Mouse (Mus musculus) megakaryocyte, embryonic 14.5 days (primary cell): ENCODE results near the gene Plagl1.

Experiments
- FLI1 ChIP-seq: IDR thresholded peaks from 2 replicates; pipeline ENCODE4 v1.6.1; 2012; ENCODE audit warnings: low read length, inconsistent platforms, mixed read lengths
- GATA1 ChIP-seq: IDR thresholded peaks from 3 replicates; pipeline ENCODE4 v1.6.1; 2012; ENCODE audit warnings: mixed read lengths, low read length, inconsistent platforms, borderline replicate concordance

DNA sequence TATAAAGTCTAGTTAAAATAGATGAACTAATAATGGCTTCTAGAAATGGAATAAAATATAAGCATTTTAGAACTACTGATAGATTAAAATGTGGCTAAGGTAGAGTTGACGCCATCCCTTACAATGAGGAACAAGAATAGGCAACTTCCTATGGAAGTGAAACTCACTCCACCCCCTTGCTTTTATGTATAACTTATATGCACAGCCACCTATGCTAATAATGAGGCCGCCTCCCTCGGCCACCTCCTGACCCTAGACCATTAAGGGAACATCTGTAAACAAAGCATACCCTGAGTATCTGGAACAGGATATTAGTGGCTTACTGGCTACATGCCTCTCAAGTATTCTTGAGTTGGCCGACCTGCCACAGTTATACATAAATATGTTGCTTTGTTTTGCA is 43.5 kb downstream of the Plagl1 start:
- TF ChIP-seq GATA1 (no peak), FLI1 (no peak)
